Comparison of ENCODE assay signal across 9 mouse cellular contexts in the genomic region with DNA sequence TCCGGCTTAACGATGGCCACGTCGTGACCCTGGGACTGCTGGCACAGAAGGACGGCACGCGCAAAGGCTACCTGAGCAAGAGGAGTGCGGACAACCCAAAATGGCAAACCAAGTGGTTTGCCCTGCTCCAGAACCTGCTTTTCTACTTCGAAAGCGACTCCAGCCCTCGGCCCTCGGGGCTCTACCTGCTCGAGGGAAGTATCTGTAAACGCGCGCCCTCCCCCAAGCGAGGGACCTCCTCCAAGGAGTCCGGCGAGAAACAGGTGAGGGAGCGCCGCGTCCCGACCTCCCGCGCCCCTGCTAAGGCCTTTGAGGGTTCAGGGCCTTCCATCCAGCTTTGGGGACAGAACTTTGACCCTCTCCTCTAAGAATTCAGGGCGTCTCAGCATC. TPM values are rescaled to one million over a fixed set of nuclear protein-coding genes. Genes with fewer than 3 reads are reported as not detected.
A peak's percentile ranks its signal among the peaks of the same experiment; 100 is the strongest.
DNase-seq lines count a peak whose midpoint lies in the region; ATAC-seq and TF ChIP-seq lines count a peak whose summit lies in the region.
"Had no signal": no experiment of that assay in that cellular context is flagged by ENCODE, and none has a peak within 500 bp of the region (broad histone marks: within the 10 kb centered on the region; RNA-seq: fewer than 3 reads in every experiment).

No protein-coding gene starts in this region.

- 0 out of 2 replicates have a peak overlapping the region, but pooled peaks have one; percentile 14 for H3K9ac ChIP-seq in heart, embryonic 15.5 days
- H3K9ac ChIP-seq in hindbrain, embryonic 11.5 days (ENCODE audit: low read depth, low read length) = no peak overlapping the region
- H3K9ac ChIP-seq in midbrain, embryonic 13.5 days (replicated peaks) = peak overlapping the region; percentile 47

- DNase-seq in heart, postnatal 14 days = no peak
- DNase-seq in hindbrain, embryonic 11.5 days (ENCODE audit: low spot score) = no peak
- no peak for DNase-seq in layer of hippocampus, adult 8-10 months (ENCODE audit: low spot score in 2 of 2)
- DNase-seq in ovary, postnatal 36 days (ENCODE audit: low spot score) = no peak
- DNase-seq in Muller cell, postnatal 12 days (ENCODE audit: inconsistent ontology term) = no peak
- DNase-seq: gastrocnemius, postnatal 14 days had no signal

- peak overlapping the region; percentile 96 for H3K4me2 ChIP-seq in heart, embryonic 15.5 days
- peak overlapping the region; percentile 87 for H3K4me2 ChIP-seq in hindbrain, embryonic 11.5 days (replicated peaks; ENCODE audit: low read depth, low read length)
- peak overlapping the region; percentile 84 for H3K4me2 ChIP-seq in midbrain, embryonic 13.5 days (replicated peaks)

- TF ChIP-seq CTCF in bone marrow macrophage, adult 2 months (IDR thresholded peaks at IDR 0.05; ENCODE audit: low read depth, low read length) = no peak

- TF ChIP-seq POLR2A in bone marrow macrophage, adult 2 months (IDR thresholded peaks at IDR 0.05; ENCODE audit: borderline replicate concordance, low read depth, low read length) = no peak

- no peaks in the 10 kb centered on the region for H3K36me3 ChIP-seq in heart, embryonic 15.5 days
- H3K36me3 ChIP-seq in hindbrain, embryonic 11.5 days (ENCODE audit: control insufficient read depth, insufficient read depth, low read length) = no peaks in the 10 kb centered on the region
- H3K36me3 ChIP-seq in midbrain, embryonic 13.5 days = no peaks in the 10 kb centered on the region

- H3K4me3 ChIP-seq in heart, embryonic 15.5 days = peak overlapping the region; percentile 60
- H3K4me3 ChIP-seq in bone marrow macrophage, adult 2 months (ENCODE audit: insufficient read depth, low read length) = peak overlapping the region; percentile 53
- H3K4me3 ChIP-seq in hindbrain, embryonic 11.5 days (ENCODE audit: low read depth, low read length) = peak overlapping the region; percentile 42
- H3K4me3 ChIP-seq in midbrain, embryonic 13.5 days (replicated peaks) = peak overlapping the region; percentile 57

- no peak for ATAC-seq in heart, embryonic 15.5 days (replicated peaks; ENCODE audit: insufficient number of reproducible peaks, insufficient read depth, low FRiP score, low read depth)
- peak; percentile 29; the same call in 1 of the 2 replicates for ATAC-seq in hindbrain, embryonic 11.5 days (ENCODE audit: low FRiP score)
- no peak; the same call in 1 of the 2 replicates for ATAC-seq in midbrain, embryonic 13.5 days

- WGBS in heart, embryonic 15.5 days = under 1% methylated on average over 26 of the region's 26 CpGs
- under 1% methylated on average over 26 of the region's 26 CpGs for WGBS in hindbrain, embryonic 11.5 days
- WGBS in midbrain, embryonic 13.5 days = under 1% methylated on average over 26 of the region's 26 CpGs

- peaks cover 27% of the 10 kb centered on the region for H3K4me1 ChIP-seq in heart, embryonic 15.5 days (replicated peaks)
- H3K4me1 ChIP-seq in bone marrow macrophage, adult 2 months (ENCODE audit: control insufficient read depth, insufficient read depth, low read length) = no peaks in the 10 kb centered on the region
- H3K4me1 ChIP-seq in hindbrain, embryonic 11.5 days (replicated peaks; ENCODE audit: control insufficient read depth, insufficient read depth, low read length) = peaks cover 5% of the 10 kb centered on the region; the same call in 1 of the 2 replicates
- H3K4me1 ChIP-seq in midbrain, embryonic 13.5 days (replicated peaks) = peaks cover 29% of the 10 kb centered on the region

- H3K9me3 ChIP-seq in heart, embryonic 15.5 days (replicated peaks) = no peaks in the 10 kb centered on the region
- H3K9me3 ChIP-seq in hindbrain, embryonic 11.5 days (ENCODE audit: control insufficient read depth, low read length) = no peaks in the 10 kb centered on the region
- H3K9me3 ChIP-seq in midbrain, embryonic 13.5 days = no peaks in the 10 kb centered on the region

- intact Hi-C loops in heart, postnatal 14 days (cut with DNase I) = no loop called here

- peaks cover 93% of the 10 kb centered on the region for H3K27me3 ChIP-seq in heart, embryonic 15.5 days
- peaks cover 53% of the 10 kb centered on the region for H3K27me3 ChIP-seq in hindbrain, embryonic 11.5 days (ENCODE audit: control insufficient read depth, insufficient read depth, low read length)
- peaks cover 90% of the 10 kb centered on the region for H3K27me3 ChIP-seq in midbrain, embryonic 13.5 days

- H3K27ac ChIP-seq in heart, embryonic 15.5 days = no peak overlapping the region
- H3K27ac ChIP-seq in bone marrow macrophage, adult 2 months (ENCODE audit: insufficient read depth, low read depth, low read length) = no peak overlapping the region
- no peak overlapping the region for H3K27ac ChIP-seq in hindbrain, embryonic 11.5 days (ENCODE audit: low read depth, low read length)
- H3K27ac ChIP-seq in midbrain, embryonic 13.5 days = no peak overlapping the region

RNA-seq across cellular contexts. Expression of gene Rasgrf1, which starts 0.3 kb away (rescaled TPM):
- 0.11 and 0.19 TPM in 2 replicates for polyA plus RNA-seq in heart, embryonic 15.5 days (2015; fragmentation: Nextera tagmentation; extraction: Ambion mirVana)
- not detected for total RNA-seq in heart, postnatal 14 days (2021)
- polyA plus RNA-seq in bone marrow macrophage, adult 2 months (2012; ENCODE audit: insufficient read depth, insufficient read length, missing spikeins) = 0.51 and 0.58 TPM in 2 replicates
- polyA plus RNA-seq in hindbrain, embryonic 11.5 days (2014; fragmentation: Nextera tagmentation; extraction: Ambion mirVana) = 0.15 and 0.35 TPM in 2 replicates
- polyA plus RNA-seq in midbrain, embryonic 13.5 days (2015; fragmentation: Nextera tagmentation; extraction: Ambion mirVana) = 0.88 and 1.3 TPM in 2 replicates
- 100 to 1,000 TPM; 449 to 518 (median 495) TPM for total RNA-seq in layer of hippocampus, adult 8-10 months (2022)
